Mouse (Mus musculus): ENCODE data around the gene Bag1.

Bag1 gene

DNA sequence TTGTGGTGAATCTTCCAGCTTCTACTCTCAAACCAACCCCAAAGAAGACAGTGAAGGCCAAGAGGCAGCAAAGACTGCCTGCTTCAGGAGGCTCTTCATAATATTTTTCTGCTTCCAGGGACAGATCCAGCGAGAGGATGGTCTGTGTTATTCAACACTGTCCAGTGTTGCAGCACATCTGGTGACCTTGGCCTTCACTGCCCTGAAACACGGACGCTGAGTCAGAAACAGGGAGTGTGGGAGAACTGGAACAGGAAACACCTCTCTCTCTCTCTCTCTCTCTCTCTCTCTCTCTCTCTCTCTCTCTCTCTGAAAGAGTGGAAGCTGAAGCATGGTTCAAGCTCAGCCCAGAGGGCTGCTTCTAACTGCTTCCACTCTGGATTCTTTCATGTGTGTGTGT is 58.8 kb downstream of the Bag1 start:
- no peak for DNase-seq (ENCODE audit: low spot score in 2 of 2)

- no peak for DNase-seq (ENCODE audit: low spot score in 2 of 2)
Observed at GRCm38 (mm10) chr4:40888839-40889238, 59.3 kb downstream of the Bag1 start.
